Mouse (Mus musculus) lung, postnatal 0 days (tissue): ENCODE measurements around the gene Creld2.

ENCODE experiments used
- CTCF ChIP-seq: IDR thresholded peaks from 2 replicates; pipeline ENCODE4 v1.5.1; 2016; ENCODE audit warnings: antibody characterized with exemption, mild to moderate bottlenecking
- EP300 ChIP-seq: IDR thresholded peaks from 2 replicates; pipeline ENCODE4 v1.6.1; 2016; ENCODE audit warnings: antibody characterized with exemption, mild to moderate bottlenecking, control low read depth

DNA sequence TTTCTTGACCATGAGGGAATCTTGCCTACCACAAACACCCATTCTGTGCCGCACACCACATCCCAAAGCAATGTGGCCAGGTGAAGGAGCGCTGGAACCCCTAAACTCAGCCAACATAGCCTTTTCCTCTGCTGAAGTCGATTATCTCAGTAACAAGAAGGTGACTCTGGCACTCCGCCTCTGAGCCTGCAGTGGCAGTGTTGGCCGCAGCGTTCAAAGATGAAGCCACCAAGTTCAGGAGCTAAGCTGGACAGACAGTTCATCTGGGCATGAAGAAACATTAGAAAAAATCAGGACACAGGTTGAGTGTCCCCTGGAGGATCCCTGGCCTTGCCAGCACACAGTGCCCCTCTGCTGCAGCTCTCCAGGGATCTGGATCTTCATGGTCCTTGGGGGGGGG is 8.0 kb downstream of the Creld2 start:
- no peak for TF ChIP-seq CTCF
- no peak for TF ChIP-seq EP300
